Mouse (Mus musculus) CD4-positive helper T cell, adult 2 months (primary cell): Measurements from ENCODE around the gene Sez6l2.

ENCODE experiments used
- DNase-seq: peaks from one replicate; pipeline ENCODE4 v3.0.0-alpha.2; 2012; ENCODE audit warnings: low read depth, missing footprints, low spot score

The Sez6l2 gene

GRCm38 (mm10) chr7:127008239-127009019 lies 58.1 kb downstream of the Sez6l2 start:
- DNase-seq = no peak

DNA sequence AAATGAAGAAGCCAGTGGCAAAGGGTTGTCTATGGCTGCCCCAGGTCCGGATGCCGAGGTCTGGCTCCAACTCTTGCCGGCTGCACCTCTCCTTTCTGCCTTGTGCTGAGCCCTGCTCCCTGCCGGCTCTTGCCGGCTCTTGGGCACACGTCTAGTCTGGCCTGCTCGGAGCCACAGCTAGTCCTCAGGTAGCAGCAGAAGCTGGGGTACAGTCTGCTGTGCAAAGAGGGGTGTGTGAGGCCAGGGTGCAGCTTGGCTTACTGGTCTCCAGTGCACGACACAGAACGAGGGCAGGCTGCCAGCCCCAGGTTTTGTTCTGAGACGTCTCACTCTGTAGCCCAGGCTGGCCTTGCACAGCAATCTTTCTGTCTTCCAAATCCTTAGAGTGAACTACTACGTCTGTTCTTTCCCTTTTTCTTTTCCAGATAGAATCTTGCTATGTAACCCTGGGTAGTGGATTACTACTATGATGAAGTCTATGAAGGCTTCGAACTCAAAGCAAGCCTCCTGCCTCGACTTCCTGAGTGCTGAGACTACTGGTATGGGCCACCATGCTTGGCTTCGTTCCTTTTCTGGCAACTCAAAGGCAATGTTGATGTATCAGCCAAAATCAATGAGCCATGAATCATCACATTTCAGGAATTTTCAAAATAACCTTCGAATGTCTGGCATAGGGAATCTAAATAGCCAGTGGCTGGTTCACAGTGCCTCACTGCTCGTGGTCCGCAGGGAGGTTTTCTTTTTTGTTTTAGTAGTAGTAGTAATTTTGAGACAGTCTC lies 59.1 kb downstream of the Sez6l2 start:
- DNase-seq = no peak

DNA sequence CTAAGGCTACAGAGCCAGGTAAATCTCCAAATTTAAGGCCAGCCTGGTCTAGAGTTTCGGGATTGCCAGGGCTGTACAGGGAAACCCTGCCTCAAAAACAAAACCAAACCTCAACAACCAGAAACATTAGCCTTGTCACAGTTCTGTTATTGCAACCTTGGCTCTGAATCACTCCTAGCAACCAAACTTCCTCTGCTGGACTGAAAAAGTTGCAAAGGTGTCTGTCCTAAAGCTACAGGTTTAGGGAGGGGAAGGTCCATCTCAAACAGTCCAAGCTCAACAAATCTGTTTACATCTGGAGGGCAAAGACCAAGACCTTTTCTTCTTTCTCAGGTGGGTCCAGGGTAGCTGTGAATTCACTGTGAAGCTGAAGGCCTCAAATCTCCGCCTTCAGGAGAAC lies 60.7 kb downstream of the Sez6l2 start:
- no peak for DNase-seq

DNA sequence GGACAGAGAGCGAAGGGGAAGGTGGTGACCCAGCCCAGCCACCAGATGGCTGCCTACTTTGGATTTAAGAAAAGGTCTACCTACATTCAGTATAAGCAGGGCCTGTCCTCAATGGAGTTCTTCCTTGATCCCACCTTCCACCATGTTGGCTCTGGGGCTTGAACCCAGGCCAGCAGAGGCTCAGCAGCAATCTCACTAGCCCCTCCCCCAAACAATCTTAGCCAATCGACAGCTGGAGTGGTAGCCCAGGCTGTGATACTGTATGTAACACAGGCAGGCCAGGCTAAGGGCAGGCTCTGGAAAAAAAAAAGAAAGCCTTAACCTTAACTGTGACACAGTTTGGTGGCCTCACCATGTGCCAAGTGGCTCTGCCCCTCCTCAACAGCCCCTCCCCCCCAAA lies 61.4 kb downstream of the Sez6l2 start:
- DNase-seq = no peak

DNA sequence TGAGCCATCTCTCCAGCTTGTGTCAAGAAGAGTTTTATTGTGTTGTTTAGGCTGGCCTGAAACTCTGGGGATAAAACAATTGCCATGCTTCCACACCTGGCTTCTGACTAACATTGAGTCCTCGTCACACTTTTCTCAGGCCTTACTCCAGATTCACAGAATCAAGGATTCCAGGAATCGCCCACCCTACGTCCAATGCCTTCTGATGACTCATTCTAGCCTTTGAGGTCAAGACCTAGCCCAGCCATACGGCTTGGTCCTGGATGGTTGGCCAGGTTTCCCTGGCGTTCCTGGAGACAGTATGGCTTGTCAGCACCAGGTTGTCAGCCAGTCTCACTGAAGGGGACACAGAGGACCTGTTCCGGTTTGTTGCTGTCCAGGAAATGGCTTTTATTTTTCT lies 62.0 kb downstream of the Sez6l2 start:
- no peak for DNase-seq

DNA sequence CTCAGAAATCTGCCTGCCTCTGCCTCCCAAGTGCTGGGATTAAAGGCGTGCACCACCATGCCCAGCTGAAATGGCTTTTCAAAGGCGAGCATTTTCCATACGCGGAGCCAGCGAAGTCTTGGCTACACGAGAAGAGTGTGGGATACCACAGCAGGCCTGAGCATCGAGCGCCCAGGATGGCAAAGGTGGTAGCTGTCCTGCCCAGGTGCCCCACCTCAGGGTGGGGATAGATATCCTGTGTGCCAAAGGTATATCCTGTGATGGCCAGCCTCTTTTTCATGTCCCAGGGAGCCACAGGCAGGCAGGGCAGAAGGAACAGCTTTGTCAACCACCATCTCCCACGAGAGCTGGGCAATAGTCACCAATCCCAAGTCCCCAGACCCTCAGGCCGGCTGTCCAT lies 62.5 kb downstream of the Sez6l2 start:
- DNase-seq = no peak

DNA sequence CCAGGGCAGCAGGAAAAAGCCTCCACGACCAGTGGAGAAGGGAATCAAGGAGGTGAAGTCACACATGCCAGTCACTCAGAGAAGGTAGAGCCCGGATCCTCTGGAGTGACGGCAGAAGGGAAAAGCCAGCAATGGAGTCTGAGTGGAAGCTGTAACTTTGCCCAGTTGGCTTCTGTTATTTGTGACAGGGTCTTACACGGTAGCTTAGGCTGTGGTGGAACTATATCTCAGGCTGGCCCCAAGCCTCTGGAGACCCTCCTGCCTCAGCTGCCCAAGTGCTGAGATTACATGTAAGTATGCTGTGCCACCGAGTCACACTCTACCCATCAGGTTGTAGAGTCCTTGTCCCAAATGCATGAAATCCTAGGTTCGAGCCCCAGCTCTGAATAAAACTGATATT lies 63.0 kb downstream of the Sez6l2 start:
- DNase-seq = no peak

- DNase-seq = peak; percentile 85
These were observed 64.0 kb downstream of the Sez6l2 start, which contains the start of gene Mvp for GRCm38 (mm10) chr7:127014320-127014719. Gene Mvp (minus strand): TSS chr7:127014621.

GRCm38 (mm10) chr7:127014993-127015392 lies 64.6 kb downstream of the Sez6l2 start:
- no peak for DNase-seq

- DNase-seq = peak; percentile 47
These were observed 65.7 kb downstream of the Sez6l2 start for GRCm38 (mm10) chr7:127016081-127016480.

DNA sequence TGATC lies 65.9 kb downstream of the Sez6l2 start, which contains the start of gene Pagr1b:
TSS of gene Pagr1b (minus strand) at position 4 of the 5 bp plus-strand sequence.
- DNase-seq = no peak

DNA sequence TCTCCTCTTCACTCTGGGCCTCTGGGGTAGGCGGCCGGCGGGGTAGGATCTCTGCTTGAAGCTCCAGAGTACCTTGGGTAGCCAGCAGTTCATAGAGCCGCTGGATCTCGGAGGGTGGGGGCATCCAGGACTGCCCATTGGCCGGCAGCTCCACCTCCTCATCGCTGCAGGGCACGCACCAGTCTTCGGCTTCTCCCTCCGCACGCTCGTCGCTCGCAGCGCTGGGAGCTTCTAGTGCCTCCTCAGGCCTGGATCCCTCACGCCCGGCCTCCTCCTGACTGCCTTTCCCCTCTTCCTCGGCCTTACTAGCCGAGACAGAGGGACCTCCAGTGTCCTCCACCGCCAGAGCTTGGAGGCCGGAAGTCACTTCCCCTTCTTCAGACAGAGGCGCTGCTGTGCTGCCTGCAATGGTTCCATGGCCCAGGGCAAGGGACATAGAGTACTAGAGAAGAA lies 66.1 kb downstream of the Sez6l2 start:
- no peak for DNase-seq

GRCm38 (mm10) chr7:127016971-127017949 lies 66.9 kb downstream of the Sez6l2 start, which contains the start of gene Pagr1a:
Gene Pagr1a (minus strand): TSS chr7:127017352.
- DNase-seq = peak; percentile 99

DNA sequence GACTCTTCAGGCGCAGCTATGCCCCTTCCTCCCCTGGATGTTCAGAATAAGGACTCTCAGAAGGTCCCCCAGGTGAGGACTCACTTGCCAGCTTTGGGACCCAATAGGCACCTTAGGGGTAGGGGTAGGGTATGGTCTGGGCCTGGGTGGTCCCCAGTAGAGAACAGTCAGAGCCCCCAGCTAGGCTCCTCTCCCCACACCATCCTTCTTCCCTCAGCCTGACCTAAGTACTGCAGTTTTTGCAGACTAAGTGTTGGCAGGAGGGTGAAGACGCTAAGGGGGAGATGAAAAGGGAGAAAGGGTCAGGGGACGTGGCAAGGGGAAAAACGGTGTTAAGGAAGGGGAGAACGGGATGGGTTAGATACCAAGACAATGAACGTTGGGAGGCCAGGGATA lies 67.6 kb downstream of the Sez6l2 start:
- DNase-seq = no peak

DNA sequence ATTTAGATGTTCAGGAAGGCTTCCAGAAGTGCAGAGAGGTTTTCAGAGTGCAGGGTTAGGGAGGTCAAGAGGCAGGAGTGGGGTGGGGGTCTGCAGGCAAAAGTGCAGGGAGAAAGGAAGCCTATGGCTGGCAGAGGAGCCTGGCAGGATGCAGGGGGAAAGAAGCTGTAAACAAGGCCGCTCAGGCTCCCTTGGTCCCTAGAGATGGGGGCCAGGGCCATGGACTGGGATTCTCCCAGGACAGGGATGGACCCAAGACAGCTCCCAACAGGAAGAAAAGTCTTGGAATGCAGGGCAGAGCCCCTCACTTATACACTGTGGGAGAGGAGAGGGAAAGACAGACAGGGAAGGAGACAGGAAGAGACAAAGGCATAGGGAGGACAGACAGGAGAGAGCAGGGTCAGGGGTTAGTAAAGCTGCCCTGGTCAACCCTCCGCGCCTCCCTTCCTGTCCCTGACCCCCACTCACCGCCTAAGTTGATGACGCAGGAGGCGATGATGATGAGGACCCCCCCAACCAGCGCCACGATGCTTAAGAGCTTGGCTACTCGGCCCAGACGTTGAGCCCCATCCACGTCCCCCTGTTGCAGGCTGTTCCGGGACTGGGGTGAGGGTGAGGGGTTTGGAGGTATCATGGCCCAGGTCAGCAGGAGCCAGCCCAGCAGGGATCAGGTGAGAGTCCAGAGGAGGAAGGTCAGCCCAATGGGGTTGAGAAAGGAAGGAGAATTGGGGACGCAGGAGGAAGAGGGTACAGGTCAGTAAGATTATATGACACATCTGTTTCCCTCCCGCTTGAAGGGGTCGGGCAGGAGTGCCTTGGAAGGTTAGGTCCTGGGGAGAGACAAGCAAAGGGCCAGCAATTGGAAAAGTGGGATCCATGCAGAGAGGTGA lies 68.3 kb downstream of the Sez6l2 start:
- no peak for DNase-seq

DNA sequence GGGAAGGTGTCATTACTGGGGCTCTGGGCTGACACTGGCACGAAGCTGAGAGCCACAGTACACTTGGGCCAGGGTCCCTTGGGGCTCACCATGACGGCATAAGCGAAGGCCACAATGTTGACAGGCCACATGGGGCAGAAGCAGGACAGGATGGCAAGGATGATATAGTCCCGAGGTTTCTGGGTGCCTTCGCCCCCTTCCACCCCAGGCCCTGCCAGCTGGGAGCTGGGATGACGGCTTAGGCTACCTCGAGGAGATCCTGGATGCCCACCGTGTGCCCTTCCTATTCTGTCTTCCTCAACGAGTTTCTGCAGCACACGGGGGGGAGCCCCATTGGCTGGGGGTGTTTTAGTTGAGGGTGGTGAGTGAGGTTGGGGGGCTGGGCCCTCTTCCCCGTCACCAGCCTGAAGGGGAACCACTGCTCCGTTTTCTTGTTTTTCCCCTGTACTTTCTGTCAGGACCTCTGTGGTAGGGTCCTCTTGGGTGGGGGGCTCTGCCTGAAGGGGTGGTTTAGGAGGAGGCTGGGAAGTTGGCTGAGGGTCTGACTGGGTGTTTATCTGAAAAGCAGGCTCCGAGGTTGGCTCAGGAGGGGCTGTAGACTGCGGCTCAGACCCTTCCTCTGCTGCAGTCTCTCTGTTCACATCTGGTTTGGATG lies 69.1 kb downstream of the Sez6l2 start:
- DNase-seq = no peak

GRCm38 (mm10) chr7:127020031-127020430 lies 69.7 kb downstream of the Sez6l2 start:
- no peak for DNase-seq
